Mouse (Mus musculus) B cell, adult 67 days (primary cell): Measurements from ENCODE around the gene Kbtbd8. TPM values are rescaled to one million over a fixed set of nuclear protein-coding genes. Genes with fewer than 3 reads are reported as not detected.

Experiments
- total RNA-seq, 2 experiments: library from RNA; stranded (reverse); gene quantifications; 4 replicates each; pipeline ENCODE4 v1.2.4; 2023

The Kbtbd8 gene
- 1 to 10 TPM; 6.0 to 6.9 TPM for total RNA-seq

DNA sequence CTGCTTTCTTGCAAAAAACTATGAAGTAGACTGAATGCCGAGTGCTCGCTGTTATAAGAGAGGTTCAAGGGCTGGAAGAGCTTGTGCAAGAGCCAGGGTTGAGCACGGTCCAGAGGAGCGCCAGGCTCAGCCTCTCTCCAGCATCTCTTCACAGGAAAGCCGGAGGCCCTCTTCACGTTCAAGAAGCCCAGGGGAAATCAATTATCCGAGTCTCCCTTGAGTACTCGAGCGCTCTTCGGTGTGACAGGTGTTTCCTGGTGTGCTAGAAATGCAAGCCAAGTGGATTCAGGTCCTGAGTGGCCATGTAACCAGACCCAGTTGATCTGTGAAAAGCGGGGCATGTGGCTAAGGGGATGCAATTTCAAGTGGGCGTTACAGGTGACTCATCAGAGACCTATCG is at the start of gene Kbtbd8:
TSS of gene Kbtbd8 (plus strand) at position 295 of the 400 bp plus-strand sequence.

Other genes with a start within 250 kb of the Kbtbd8 start
- gene Gm10234, start 204.9 kb downstream of the Kbtbd8 start, total RNA-seq, result not detected